Mouse (Mus musculus) midbrain, embryonic 16.5 days (tissue): ENCODE data around the gene Cyp3a41b. TPM values are rescaled to one million over a fixed set of nuclear protein-coding genes. Genes with fewer than 3 reads are reported as not detected.
"Not testable (repeated sequence)": the region's sequence is repeated elsewhere in the genome, so short reads cannot be mapped to it uniquely, and the experiment has no call there.

Source experiments
- ATAC-seq: fragments of 200-750 bp; cut with Nextera tagmentation; 2 replicates; pipeline ENCODE4 v1.8.0; 2017; ENCODE audit warnings: moderate TSS enrichment
- H3K27ac ChIP-seq: fragments of 300-500 bp; sonication (generic); 2 replicates; pipeline ENCODE4 v1.5.1; 2014; ENCODE audit warnings: mild to moderate bottlenecking, low read length, mixed read lengths
- H3K27me3 ChIP-seq: fragments of 300-500 bp; sonication (generic); 2 replicates; pipeline ENCODE4 v1.6.1; 2014; ENCODE audit warnings: low read depth, low read length, mixed read lengths; ENCODE audit not compliant: control insufficient read depth, insufficient read depth
- H3K36me3 ChIP-seq: fragments of 300-500 bp; sonication (generic); 2 replicates; pipeline ENCODE4 v1.6.1; 2014; ENCODE audit warnings: mild to moderate bottlenecking, low read length, moderate library complexity, mixed read lengths; ENCODE audit not compliant: control insufficient read depth, insufficient read depth
- H3K4me1 ChIP-seq: fragments of 300-500 bp; sonication (generic); 2 replicates; pipeline ENCODE4 v1.6.1; 2014; ENCODE audit warnings: mild to moderate bottlenecking, low read length, mixed read lengths; ENCODE audit not compliant: control insufficient read depth, insufficient read depth
- H3K4me2 ChIP-seq: fragments of 300-500 bp; sonication (generic); 2 replicates; pipeline ENCODE4 v1.6.1; 2014; ENCODE audit warnings: mild to moderate bottlenecking, low read length, mixed read lengths
- H3K4me3 ChIP-seq: fragments of 300-500 bp; sonication (generic); 2 replicates; pipeline ENCODE4 v1.5.1; 2014; ENCODE audit warnings: low read depth, mild to moderate bottlenecking, low read length, moderate library complexity, mixed read lengths
- H3K9ac ChIP-seq: fragments of 300-500 bp; sonication (generic); 2 replicates; pipeline ENCODE4 v1.6.1; 2014; ENCODE audit warnings: low read depth, low read length, mixed read lengths
- H3K9me3 ChIP-seq: fragments of 300-500 bp; sonication (generic); replicated peaks from 2 replicates; pipeline ENCODE4 v1.6.1; 2014; ENCODE audit warnings: mild to moderate bottlenecking, low read length, mixed read lengths; ENCODE audit not compliant: control insufficient read depth, poor library complexity, severe bottlenecking
- WGBS: fragments of 180-500 bp; shearing (Covaris S2); extraction: QIAGEN DNeasy Blood & Tissue Kit; methylation state at CpG from one replicate; pipeline ENCODE4 v1.1.7; 2014; 5-methylcytosine and 5-hydroxymethylcytosine counted together
- polyA plus RNA-seq: library from polyadenylated mRNA; unstranded; fragments of >200 nt; fragmentation: Nextera tagmentation; extraction: Ambion mirVana; gene quantifications from 2 replicates; pipeline ENCODE4 v1.2.1, GENCODE M21; 2015

Gene Cyp3a41b
- not detected in 2 replicates for polyA plus RNA-seq

DNA sequence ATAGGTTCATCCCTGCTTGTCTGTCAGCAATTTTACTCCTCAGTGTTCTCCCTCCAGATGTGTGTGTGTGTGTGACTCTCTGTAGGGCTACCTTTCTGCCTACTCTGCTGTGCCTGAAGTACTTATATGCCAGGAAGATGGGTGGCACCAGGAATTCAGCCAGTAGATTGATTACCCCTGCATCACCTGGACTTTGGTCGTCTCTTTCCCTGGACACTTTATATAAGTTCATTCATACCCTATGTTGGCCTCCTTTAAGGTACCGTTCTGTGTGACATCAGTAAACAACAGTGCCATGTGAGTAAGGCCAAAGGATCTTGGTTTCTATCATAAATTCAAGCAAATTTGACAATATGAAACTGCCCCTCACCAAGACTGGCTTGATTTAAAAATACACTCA is at the start of gene Cyp3a41b:
Gene Cyp3a41b, minus strand, starts transcription at position 101 of the 400 bp plus-strand sequence.
- 61% methylated on average over 1 of the region's 2 CpGs for WGBS
- H3K27ac ChIP-seq, H3K9ac ChIP-seq, H3K4me3 ChIP-seq, H3K4me1 ChIP-seq, H3K27me3 ChIP-seq, H3K9me3 ChIP-seq, H3K36me3 ChIP-seq, ATAC-seq, H3K4me2 ChIP-seq: not testable (repeated sequence)

DNA sequence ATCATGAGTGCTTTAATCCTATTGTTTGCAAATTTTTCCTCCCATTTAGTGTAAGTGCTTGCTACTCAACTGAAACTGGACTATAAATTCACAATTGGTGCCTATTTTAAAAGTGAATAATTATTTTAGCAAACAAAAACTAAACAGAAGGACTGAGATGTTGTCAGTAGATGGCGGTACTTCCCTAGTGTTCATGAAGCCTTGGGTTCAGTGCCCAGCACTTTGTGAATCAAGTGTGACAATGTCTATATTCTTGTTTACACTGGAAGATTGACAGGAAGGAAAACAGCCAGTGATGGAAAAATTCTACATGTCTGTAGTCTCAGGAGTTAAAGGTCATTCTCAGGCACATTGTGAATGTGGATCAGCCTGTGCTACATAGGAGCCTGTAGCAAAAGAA is 47.8 kb upstream of the Cyp3a41b start:
- H3K27ac ChIP-seq, H3K36me3 ChIP-seq, H3K4me1 ChIP-seq, ATAC-seq, H3K4me3 ChIP-seq, H3K27me3 ChIP-seq, H3K9ac ChIP-seq, H3K4me2 ChIP-seq: not testable (repeated sequence)
- 83% methylated on average over 1 of the region's 1 CpGs for WGBS
- H3K9me3 ChIP-seq = peaks cover 34% of the 10 kb centered on the region

DNA sequence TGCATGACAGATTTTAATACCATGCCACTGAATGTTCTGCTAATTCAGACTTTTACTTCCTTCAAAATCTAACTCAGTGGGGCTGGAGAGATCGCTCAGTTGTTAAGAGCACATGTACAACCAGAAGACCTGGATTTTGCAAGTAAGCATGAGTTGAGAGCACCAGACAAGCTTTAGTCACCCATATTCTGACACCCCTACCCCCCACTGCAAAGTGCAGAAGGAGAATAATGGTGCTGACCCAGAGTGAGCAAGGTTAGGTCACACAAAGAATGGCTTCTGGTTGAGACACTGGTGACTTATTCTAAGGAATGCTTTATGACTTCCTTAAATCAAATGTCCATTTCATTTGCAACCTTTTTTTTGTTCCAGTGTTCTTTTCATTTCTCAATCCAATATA is 20.4 kb upstream of the Cyp3a41b start:
- H3K4me1 ChIP-seq, ATAC-seq, H3K4me2 ChIP-seq, H3K9ac ChIP-seq, H3K27ac ChIP-seq, H3K27me3 ChIP-seq, H3K36me3 ChIP-seq, H3K4me3 ChIP-seq: not testable (repeated sequence)
- H3K9me3 ChIP-seq = peaks cover 20% of the 10 kb centered on the region
- WGBS = 80% methylated on average over 1 of the region's 1 CpGs

DNA sequence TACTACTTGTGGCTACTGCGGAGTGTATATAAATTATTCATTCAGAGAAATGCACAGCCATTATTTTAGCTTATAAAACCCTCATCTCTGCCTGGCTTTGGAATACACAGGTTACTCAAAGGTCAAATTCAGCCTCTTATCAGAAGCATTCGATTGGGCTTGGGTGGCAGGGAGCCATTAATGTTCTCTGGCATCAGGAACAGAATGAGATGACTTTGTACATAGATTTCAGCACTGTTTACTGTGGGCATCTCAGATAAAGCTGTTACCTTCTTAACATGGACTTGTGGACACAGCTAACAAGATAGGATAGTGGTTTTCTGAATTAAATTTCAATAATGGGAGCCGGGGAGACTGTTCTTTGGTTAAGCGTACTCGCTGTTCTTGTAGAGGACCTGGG is 13.3 kb upstream of the Cyp3a41b start:
- not testable (repeated sequence) for H3K27me3 ChIP-seq, H3K36me3 ChIP-seq, H3K27ac ChIP-seq, ATAC-seq, H3K9ac ChIP-seq, H3K4me3 ChIP-seq, H3K4me1 ChIP-seq, H3K4me2 ChIP-seq
- peaks cover 18% of the 10 kb centered on the region; the same call in 1 of the 2 replicates for H3K9me3 ChIP-seq
- 78% methylated on average over 5 of the region's 5 CpGs for WGBS

DNA sequence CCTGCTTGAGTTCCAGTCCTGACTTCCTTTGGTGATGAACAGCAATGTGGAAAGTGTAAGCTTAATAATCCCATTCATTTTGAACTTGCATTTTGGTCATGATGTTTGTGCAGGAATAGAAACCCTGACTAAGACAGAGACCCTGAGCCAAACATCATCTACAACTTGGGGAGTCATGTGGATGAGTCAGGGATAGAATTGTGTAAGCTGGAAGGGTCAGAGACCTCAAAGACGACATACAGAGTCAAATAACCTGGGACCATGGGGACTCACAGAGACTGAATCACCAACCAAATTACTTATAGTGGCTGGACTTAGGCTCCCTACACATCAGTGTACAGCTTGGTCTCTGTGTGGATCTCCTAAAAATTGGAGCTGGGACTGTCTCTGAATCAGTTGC is 7.2 kb downstream of the Cyp3a41b start:
- not testable (repeated sequence) for ATAC-seq, H3K4me2 ChIP-seq, H3K9me3 ChIP-seq, H3K4me3 ChIP-seq, H3K36me3 ChIP-seq, H3K9ac ChIP-seq, H3K4me1 ChIP-seq, H3K27ac ChIP-seq, H3K27me3 ChIP-seq
- WGBS = 64% methylated on average over 1 of the region's 1 CpGs

DNA sequence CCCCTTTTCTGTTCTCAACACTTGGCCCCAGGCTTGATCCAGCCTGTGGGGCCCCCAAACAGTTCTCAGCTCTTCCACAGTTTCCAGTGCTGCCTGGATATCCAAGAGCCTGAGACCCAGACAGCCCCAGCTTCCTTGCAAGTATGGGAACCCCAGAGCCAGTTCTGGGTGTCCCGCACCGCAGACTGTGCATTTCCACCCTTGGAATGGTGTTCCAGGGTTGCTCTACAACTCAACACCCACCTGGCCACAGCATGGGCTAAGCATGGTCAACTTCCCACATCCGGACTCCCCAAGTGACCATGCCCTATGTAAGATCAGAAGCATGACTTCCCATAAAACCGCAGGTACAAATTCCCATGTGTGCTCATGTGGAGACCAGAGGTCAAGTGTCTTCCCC is 8.9 kb downstream of the Cyp3a41b start:
- not testable (repeated sequence) for H3K27ac ChIP-seq, ATAC-seq, H3K27me3 ChIP-seq, H3K9ac ChIP-seq, H3K4me3 ChIP-seq, H3K4me1 ChIP-seq, H3K4me2 ChIP-seq, H3K9me3 ChIP-seq, H3K36me3 ChIP-seq
- WGBS = 87% methylated on average over 4 of the region's 4 CpGs

DNA sequence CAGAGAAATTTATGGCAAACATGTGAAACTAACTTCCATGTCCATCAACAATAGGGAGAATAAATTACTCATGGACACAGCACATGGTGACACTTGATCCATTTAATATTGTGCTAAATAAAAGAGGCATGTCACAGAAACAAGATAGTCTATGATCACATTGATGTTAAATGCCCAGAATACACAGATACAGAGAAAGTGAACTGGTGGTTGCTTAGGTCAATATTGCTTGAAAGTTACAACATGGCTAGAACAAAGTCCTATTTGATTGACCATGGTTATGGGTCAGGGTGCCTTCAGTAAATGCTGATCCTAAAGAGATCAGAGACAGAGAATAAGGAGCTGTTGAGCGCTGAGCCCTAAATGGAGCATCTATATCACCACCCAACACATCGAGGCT is 12.6 kb downstream of the Cyp3a41b start:
- H3K4me1 ChIP-seq, H3K27ac ChIP-seq, H3K4me3 ChIP-seq, H3K36me3 ChIP-seq, H3K9me3 ChIP-seq, H3K4me2 ChIP-seq, ATAC-seq, H3K27me3 ChIP-seq, H3K9ac ChIP-seq: not testable (repeated sequence)
- 67% methylated on average over 2 of the region's 2 CpGs for WGBS

Other genes starting within 250 kb of the Cyp3a41b start
- gene Cyp3a57, start 239.5 kb downstream of the Cyp3a41b start, polyA plus RNA-seq = not detected in 2 replicates
- gene Cyp3a16, start 115.0 kb downstream of the Cyp3a41b start, polyA plus RNA-seq = not detected in 2 replicates
- gene Cyp3a41a, start 135.4 kb upstream of the Cyp3a41b start, polyA plus RNA-seq = not detected in 2 replicates
- not detected in 2 replicates for gene Cyp3a44, start 221.1 kb upstream of the Cyp3a41b start, polyA plus RNA-seq